Mouse (Mus musculus): Measurements from ENCODE around the gene Smyd3. TPM values are rescaled to one million over a fixed set of nuclear protein-coding genes. Genes with fewer than 3 reads are reported as not detected.

The Smyd3 gene
- polyA plus RNA-seq, 1 experiment, result 9.6 TPM

DNA sequence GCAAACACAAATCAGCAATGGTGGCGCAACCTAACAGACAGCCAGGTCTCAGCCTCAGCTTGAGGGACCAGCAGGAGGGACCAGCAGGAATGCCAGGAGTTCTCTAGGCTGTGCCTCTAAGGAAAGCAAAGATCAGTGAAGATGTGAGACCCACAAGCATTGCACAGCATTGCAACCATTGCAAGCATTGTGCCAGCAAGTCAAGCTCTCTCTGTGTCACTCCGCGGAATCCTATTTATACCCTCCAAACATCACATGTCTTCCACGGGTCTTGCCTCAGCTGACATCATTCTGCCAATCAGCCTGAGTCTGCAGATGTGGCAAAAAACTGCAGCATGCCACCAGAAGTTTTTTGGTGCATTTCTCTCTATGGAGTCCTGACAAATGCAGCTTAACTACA is 577.5 kb downstream of the Smyd3 start:
- H3K4me1 ChIP-seq (replicated peaks; ENCODE audit: control insufficient read depth, insufficient read depth, low read length), result no peaks in the 10 kb centered on the region
- no peak overlapping the region for H3K27ac ChIP-seq (ENCODE audit: control insufficient read depth, insufficient read depth, low read length)
- TF ChIP-seq CTCF (IDR thresholded peaks at IDR 0.05; ENCODE audit: borderline replicate concordance, control insufficient read depth, extremely low read depth, insufficient read depth, low read length, poor library complexity), result no peak
- TF ChIP-seq POLR2A (IDR thresholded peaks at IDR 0.05; ENCODE audit: control insufficient read depth, extremely low read depth, insufficient read depth, low read length, poor library complexity), result no peak
- no peaks in the 10 kb centered on the region for H3K36me3 ChIP-seq (ENCODE audit: control insufficient read depth, insufficient read depth, low read length)
- H3K4me3 ChIP-seq (ENCODE audit: control insufficient read depth, insufficient read depth, low read length), result no peak overlapping the region
- no peak for DNase-seq
- no peaks in the 10 kb centered on the region for H3K27me3 ChIP-seq (ENCODE audit: control insufficient read depth, insufficient read depth, low read length)
- WGBS, result 85% methylated on average over 4 of the region's 4 CpGs

GRCm38 (mm10) chr1:178936976-178937375 is 580.9 kb downstream of the Smyd3 start:
- no peak for TF ChIP-seq CTCF (IDR thresholded peaks at IDR 0.05; ENCODE audit: borderline replicate concordance, control insufficient read depth, extremely low read depth, insufficient read depth, low read length, poor library complexity)
- TF ChIP-seq POLR2A (IDR thresholded peaks at IDR 0.05; ENCODE audit: control insufficient read depth, extremely low read depth, insufficient read depth, low read length, poor library complexity), result no peak
- no peak for DNase-seq
- 89% methylated on average over 2 of the region's 2 CpGs for WGBS
- H3K27ac ChIP-seq (ENCODE audit: control insufficient read depth, insufficient read depth, low read length), result no peak overlapping the region
- no peaks in the 10 kb centered on the region for H3K27me3 ChIP-seq (ENCODE audit: control insufficient read depth, insufficient read depth, low read length)
- H3K36me3 ChIP-seq (ENCODE audit: control insufficient read depth, insufficient read depth, low read length), result no peaks in the 10 kb centered on the region
- H3K4me1 ChIP-seq (replicated peaks; ENCODE audit: control insufficient read depth, insufficient read depth, low read length), result no peaks in the 10 kb centered on the region
- no peak overlapping the region for H3K4me3 ChIP-seq (ENCODE audit: control insufficient read depth, insufficient read depth, low read length)

DNA sequence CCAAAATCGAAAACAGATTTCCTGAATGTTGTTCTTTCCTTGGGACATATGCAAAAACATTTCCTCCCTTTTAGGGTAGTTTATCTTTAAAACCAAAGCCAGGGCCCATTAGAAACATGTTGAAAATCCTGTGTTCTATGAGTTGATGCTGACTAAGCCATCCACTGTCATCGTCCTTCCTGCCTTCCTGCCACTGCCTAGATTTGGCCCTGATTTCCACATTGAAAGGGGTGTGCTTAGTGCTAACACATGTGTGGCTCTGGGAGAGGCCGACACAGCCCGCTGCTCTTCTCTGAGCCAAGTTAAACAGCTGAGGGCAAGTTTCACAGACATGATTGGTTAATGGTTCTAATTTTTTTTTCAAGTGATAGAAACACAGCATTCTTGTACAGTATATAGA is 581.4 kb downstream of the Smyd3 start:
- 81% methylated on average over 4 of the region's 4 CpGs for WGBS
- Histone ChIP-seq H3K4me3 (ENCODE audit: control insufficient read depth, insufficient read depth, low read length) (no peak overlapping the region), H3K27me3 (ENCODE audit: control insufficient read depth, insufficient read depth, low read length) (no peaks in the 10 kb centered on the region), H3K4me1 (replicated peaks; ENCODE audit: control insufficient read depth, insufficient read depth, low read length) (no peaks in the 10 kb centered on the region), H3K27ac (ENCODE audit: control insufficient read depth, insufficient read depth, low read length) (no peak overlapping the region), H3K36me3 (ENCODE audit: control insufficient read depth, insufficient read depth, low read length) (no peaks in the 10 kb centered on the region)
- DNase-seq, result no peak
- TF ChIP-seq POLR2A (IDR thresholded peaks at IDR 0.05; ENCODE audit: control insufficient read depth, extremely low read depth, insufficient read depth, low read length, poor library complexity), result no peak
- TF ChIP-seq CTCF (IDR thresholded peaks at IDR 0.05; ENCODE audit: borderline replicate concordance, control insufficient read depth, extremely low read depth, insufficient read depth, low read length, poor library complexity), result no peak

- H3K36me3 ChIP-seq (ENCODE audit: control insufficient read depth, insufficient read depth, low read length), result no peaks in the 10 kb centered on the region
- H3K27me3 ChIP-seq (ENCODE audit: control insufficient read depth, insufficient read depth, low read length), result no peaks in the 10 kb centered on the region
- no peak overlapping the region for H3K4me3 ChIP-seq (ENCODE audit: control insufficient read depth, insufficient read depth, low read length)
- WGBS, result 94% methylated on average over 6 of the region's 6 CpGs
- H3K4me1 ChIP-seq (replicated peaks; ENCODE audit: control insufficient read depth, insufficient read depth, low read length), result no peaks in the 10 kb centered on the region
- no peak for DNase-seq
- TF ChIP-seq POLR2A (IDR thresholded peaks at IDR 0.05; ENCODE audit: control insufficient read depth, extremely low read depth, insufficient read depth, low read length, poor library complexity), result no peak
- TF ChIP-seq CTCF (IDR thresholded peaks at IDR 0.05; ENCODE audit: borderline replicate concordance, control insufficient read depth, extremely low read depth, insufficient read depth, low read length, poor library complexity), result no peak
- no peak overlapping the region for H3K27ac ChIP-seq (ENCODE audit: control insufficient read depth, insufficient read depth, low read length)
Observed at GRCm38 (mm10) chr1:178933953-178934637, 583.7 kb downstream of the Smyd3 start.

DNA sequence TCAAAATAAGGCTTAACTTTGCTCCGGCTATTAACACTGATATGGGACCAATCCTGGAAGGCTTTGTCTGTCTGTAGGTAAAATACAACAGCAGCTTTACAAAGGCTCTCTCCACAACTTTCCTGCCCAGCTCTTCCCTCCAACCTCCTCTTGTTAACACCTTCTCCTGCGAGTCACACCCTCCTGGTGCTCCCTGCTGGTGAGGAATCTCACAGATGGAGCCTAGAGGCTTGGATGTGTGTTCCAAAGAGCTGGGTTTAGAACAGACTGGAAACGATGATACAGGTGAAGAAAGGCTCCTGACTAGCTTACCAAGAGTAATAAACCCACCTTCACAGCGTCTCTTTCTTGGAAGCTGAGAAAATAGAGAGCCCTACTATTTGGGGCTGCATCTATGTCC is 588.3 kb downstream of the Smyd3 start:
- Histone ChIP-seq H3K4me3 (ENCODE audit: control insufficient read depth, insufficient read depth, low read length) (no peak overlapping the region), H3K27me3 (ENCODE audit: control insufficient read depth, insufficient read depth, low read length) (no peaks in the 10 kb centered on the region), H3K4me1 (replicated peaks; ENCODE audit: control insufficient read depth, insufficient read depth, low read length) (no peaks in the 10 kb centered on the region), H3K36me3 (ENCODE audit: control insufficient read depth, insufficient read depth, low read length) (no peaks in the 10 kb centered on the region), H3K27ac (ENCODE audit: control insufficient read depth, insufficient read depth, low read length) (no peak overlapping the region)
- DNase-seq, result no peak
- TF ChIP-seq CTCF (IDR thresholded peaks at IDR 0.05; ENCODE audit: borderline replicate concordance, control insufficient read depth, extremely low read depth, insufficient read depth, low read length, poor library complexity), result no peak
- TF ChIP-seq POLR2A (IDR thresholded peaks at IDR 0.05; ENCODE audit: control insufficient read depth, extremely low read depth, insufficient read depth, low read length, poor library complexity), result no peak
- WGBS, result 78% methylated on average over 4 of the region's 4 CpGs

- TF ChIP-seq CTCF (IDR thresholded peaks at IDR 0.05; ENCODE audit: borderline replicate concordance, control insufficient read depth, extremely low read depth, insufficient read depth, low read length, poor library complexity) (no peak), POLR2A (IDR thresholded peaks at IDR 0.05; ENCODE audit: control insufficient read depth, extremely low read depth, insufficient read depth, low read length, poor library complexity) (no peak)
- no peak overlapping the region for H3K4me3 ChIP-seq (ENCODE audit: control insufficient read depth, insufficient read depth, low read length)
- no peak overlapping the region for H3K27ac ChIP-seq (ENCODE audit: control insufficient read depth, insufficient read depth, low read length)
- WGBS, result 33% methylated on average over 8 of the region's 8 CpGs
- no peaks in the 10 kb centered on the region for H3K4me1 ChIP-seq (replicated peaks; ENCODE audit: control insufficient read depth, insufficient read depth, low read length)
- no peaks in the 10 kb centered on the region for H3K36me3 ChIP-seq (ENCODE audit: control insufficient read depth, insufficient read depth, low read length)
- no peaks in the 10 kb centered on the region for H3K27me3 ChIP-seq (ENCODE audit: control insufficient read depth, insufficient read depth, low read length)
- DNase-seq, result no peak
Observed at GRCm38 (mm10) chr1:178924492-178925183, 593.2 kb downstream of the Smyd3 start.

All from thymus, adult 2 months (tissue).